Mouse (Mus musculus): ENCODE measurements at regions not wholly inside any gene's neighbourhood (a gene's known extent, or its start where the extent isn't known, plus 50 kb on each side); places are given as distances from the start of the nearest gene placed in this dataset.

- TF ChIP-seq POLR2A (IDR thresholded peaks at IDR 0.05; ENCODE audit: insufficient read depth, low read length) (no peak), CTCF (IDR thresholded peaks at IDR 0.05; ENCODE audit: low read depth, low read length) (no peak), EP300 (IDR thresholded peaks at IDR 0.05; ENCODE audit: insufficient read depth, low read depth, low read length) (no peak)
- Histone ChIP-seq H3K36me3 (ENCODE audit: control insufficient read depth, insufficient read depth, low read length, poor library complexity, severe bottlenecking) (no peaks in the 10 kb centered on the region), H3K27ac (ENCODE audit: insufficient read depth, low read length) (no peak overlapping the region), H3K9me3 (replicated peaks; ENCODE audit: control insufficient read depth, insufficient read depth, low read length, poor library complexity, severe bottlenecking) (no peaks in the 10 kb centered on the region), H3K27me3 (ENCODE audit: control insufficient read depth, insufficient read depth, low read length, poor library complexity, severe bottlenecking) (no peaks in the 10 kb centered on the region), H3K9ac (ENCODE audit: low read depth, poor library complexity, severe bottlenecking) (no peak overlapping the region), H3K4me3 (ENCODE audit: low read depth, low read length) (no peak overlapping the region), H3K4me1 (ENCODE audit: control insufficient read depth, insufficient read depth, low read length) (peaks cover 2% of the 10 kb centered on the region)
These were observed 70.7 kb downstream of the Zic3 start for GRCm38 (mm10) chrX:58093245-58093644.

- H3K36me3 ChIP-seq (ENCODE audit: control insufficient read depth, insufficient read depth, low read length, poor library complexity, severe bottlenecking) = no peaks in the 10 kb centered on the region
- TF ChIP-seq POLR2A (IDR thresholded peaks at IDR 0.05; ENCODE audit: insufficient read depth, low read length) = no peak
- no peak for TF ChIP-seq EP300 (IDR thresholded peaks at IDR 0.05; ENCODE audit: insufficient read depth, low read depth, low read length)
- no peak for TF ChIP-seq CTCF (IDR thresholded peaks at IDR 0.05; ENCODE audit: low read depth, low read length)
- no peaks in the 10 kb centered on the region for H3K27me3 ChIP-seq (ENCODE audit: control insufficient read depth, insufficient read depth, low read length, poor library complexity, severe bottlenecking)
- H3K9me3 ChIP-seq (replicated peaks; ENCODE audit: control insufficient read depth, insufficient read depth, low read length, poor library complexity, severe bottlenecking) = no peaks in the 10 kb centered on the region
- H3K27ac ChIP-seq (ENCODE audit: insufficient read depth, low read length) = no peak overlapping the region
- H3K9ac ChIP-seq (ENCODE audit: low read depth, poor library complexity, severe bottlenecking) = no peak overlapping the region
- no peaks in the 10 kb centered on the region for H3K4me1 ChIP-seq (ENCODE audit: control insufficient read depth, insufficient read depth, low read length)
- no peak overlapping the region for H3K4me3 ChIP-seq (ENCODE audit: low read depth, low read length)
These were observed 95.4 kb downstream of the Zic3 start for GRCm38 (mm10) chrX:58117761-58118426.

DNA sequence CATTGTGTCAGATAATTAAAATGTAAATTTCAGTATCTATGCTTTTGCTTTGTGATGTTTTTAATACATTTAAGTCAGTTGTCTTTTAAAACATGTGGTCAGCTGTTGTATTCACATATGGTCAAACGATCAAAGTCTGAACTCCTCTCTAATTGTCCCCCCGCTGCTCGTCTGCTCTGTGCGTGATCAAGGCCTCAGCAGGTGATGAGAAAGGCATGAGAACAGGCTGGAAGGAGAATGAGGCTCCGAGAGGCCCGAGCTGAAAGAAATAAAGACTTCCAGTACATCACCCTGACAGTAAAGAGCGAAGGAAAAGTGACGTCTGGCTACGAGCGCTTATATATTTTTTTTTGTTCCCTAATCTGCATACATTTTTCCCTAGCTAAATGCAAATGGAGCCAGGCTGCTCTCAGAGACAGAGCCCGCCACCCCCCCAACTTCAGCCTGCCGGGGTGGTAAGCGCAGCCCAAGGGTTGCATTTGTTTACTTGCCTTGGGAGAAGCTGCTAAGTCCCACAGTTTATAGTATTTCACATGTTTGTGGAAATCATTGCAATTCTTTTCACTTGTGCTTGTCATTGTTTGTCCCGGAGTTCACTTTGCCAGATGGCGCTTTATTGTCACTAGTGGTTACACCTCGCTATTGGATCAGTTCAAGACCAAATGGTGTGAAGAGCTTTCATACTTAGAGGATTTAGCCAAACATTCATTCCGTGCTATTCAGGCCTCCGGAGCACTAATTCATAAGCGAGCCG lies 133.0 kb downstream of the Zic3 start:
- H3K27ac ChIP-seq (ENCODE audit: insufficient read depth, low read length) = no peak overlapping the region
- H3K4me3 ChIP-seq (ENCODE audit: low read depth, low read length) = no peak overlapping the region
- TF ChIP-seq CTCF (IDR thresholded peaks at IDR 0.05; ENCODE audit: low read depth, low read length) = no peak
- no peak for TF ChIP-seq POLR2A (IDR thresholded peaks at IDR 0.05; ENCODE audit: insufficient read depth, low read length)
- no peak for TF ChIP-seq EP300 (IDR thresholded peaks at IDR 0.05; ENCODE audit: insufficient read depth, low read depth, low read length)

DNA sequence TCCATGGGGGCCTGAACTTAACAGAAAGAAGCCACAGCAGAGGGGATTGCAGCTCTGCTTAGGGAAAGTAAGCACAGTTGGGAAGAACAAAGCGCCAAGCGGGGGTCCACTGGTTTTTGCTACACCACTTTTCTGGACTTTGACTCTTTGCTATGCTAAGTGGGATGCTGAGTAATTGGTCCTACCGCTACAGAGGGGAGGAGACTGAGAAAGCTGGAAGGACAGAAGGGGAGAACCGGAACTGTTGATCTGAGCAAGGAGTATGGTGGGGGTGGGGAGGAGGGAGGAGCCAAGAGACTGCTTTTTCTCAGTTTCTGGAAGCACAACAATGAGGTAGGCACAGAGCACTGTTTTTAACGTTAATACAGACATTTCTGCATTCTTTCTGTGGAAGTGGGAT lies 134.9 kb downstream of the Zic3 start:
- Histone ChIP-seq H3K9me3 (replicated peaks; ENCODE audit: control insufficient read depth, insufficient read depth, low read length, poor library complexity, severe bottlenecking) (no peaks in the 10 kb centered on the region), H3K27ac (ENCODE audit: insufficient read depth, low read length) (no peak overlapping the region), H3K4me1 (ENCODE audit: control insufficient read depth, insufficient read depth, low read length) (no peaks in the 10 kb centered on the region), H3K36me3 (ENCODE audit: control insufficient read depth, insufficient read depth, low read length, poor library complexity, severe bottlenecking) (no peaks in the 10 kb centered on the region), H3K27me3 (ENCODE audit: control insufficient read depth, insufficient read depth, low read length, poor library complexity, severe bottlenecking) (no peaks in the 10 kb centered on the region; the same call in 1 of the 2 replicates), H3K9ac (ENCODE audit: low read depth, poor library complexity, severe bottlenecking) (no peak overlapping the region), H3K4me3 (ENCODE audit: low read depth, low read length) (no peak overlapping the region)
- TF ChIP-seq POLR2A (IDR thresholded peaks at IDR 0.05; ENCODE audit: insufficient read depth, low read length) (no peak), EP300 (IDR thresholded peaks at IDR 0.05; ENCODE audit: insufficient read depth, low read depth, low read length) (0 out of 2 replicates have a peak, but pooled peaks have one; percentile 29), CTCF (IDR thresholded peaks at IDR 0.05; ENCODE audit: low read depth, low read length) (no peak)

More for the DNA sequence above, 133.0 kb downstream of the Zic3 start:
- no peak overlapping the region for H3K9ac ChIP-seq (ENCODE audit: low read depth, poor library complexity, severe bottlenecking)
- H3K36me3 ChIP-seq (ENCODE audit: control insufficient read depth, insufficient read depth, low read length, poor library complexity, severe bottlenecking) = no peaks in the 10 kb centered on the region
- H3K27me3 ChIP-seq (ENCODE audit: control insufficient read depth, insufficient read depth, low read length, poor library complexity, severe bottlenecking) = no peaks in the 10 kb centered on the region; the same call in 1 of the 2 replicates
- H3K9me3 ChIP-seq (replicated peaks; ENCODE audit: control insufficient read depth, insufficient read depth, low read length, poor library complexity, severe bottlenecking) = no peaks in the 10 kb centered on the region
- H3K4me1 ChIP-seq (ENCODE audit: control insufficient read depth, insufficient read depth, low read length) = no peaks in the 10 kb centered on the region

GRCm38 (mm10) chrX:58166184-58166904 lies 143.8 kb downstream of the Zic3 start:
- H3K27ac ChIP-seq (ENCODE audit: insufficient read depth, low read length) = no peak overlapping the region
- no peaks in the 10 kb centered on the region for H3K4me1 ChIP-seq (ENCODE audit: control insufficient read depth, insufficient read depth, low read length)
- no peak for TF ChIP-seq CTCF (IDR thresholded peaks at IDR 0.05; ENCODE audit: low read depth, low read length)
- TF ChIP-seq EP300 (IDR thresholded peaks at IDR 0.05; ENCODE audit: insufficient read depth, low read depth, low read length) = no peak
- no peak for TF ChIP-seq POLR2A (IDR thresholded peaks at IDR 0.05; ENCODE audit: insufficient read depth, low read length)
- no peaks in the 10 kb centered on the region for H3K27me3 ChIP-seq (ENCODE audit: control insufficient read depth, insufficient read depth, low read length, poor library complexity, severe bottlenecking)
- no peaks in the 10 kb centered on the region for H3K36me3 ChIP-seq (ENCODE audit: control insufficient read depth, insufficient read depth, low read length, poor library complexity, severe bottlenecking)
- no peak overlapping the region for H3K4me3 ChIP-seq (ENCODE audit: low read depth, low read length)
- H3K9ac ChIP-seq (ENCODE audit: low read depth, poor library complexity, severe bottlenecking) = no peak overlapping the region
- H3K9me3 ChIP-seq (replicated peaks; ENCODE audit: control insufficient read depth, insufficient read depth, low read length, poor library complexity, severe bottlenecking) = no peaks in the 10 kb centered on the region
